Mouse (Mus musculus): ENCODE data around the gene Dennd1b.

DNA sequence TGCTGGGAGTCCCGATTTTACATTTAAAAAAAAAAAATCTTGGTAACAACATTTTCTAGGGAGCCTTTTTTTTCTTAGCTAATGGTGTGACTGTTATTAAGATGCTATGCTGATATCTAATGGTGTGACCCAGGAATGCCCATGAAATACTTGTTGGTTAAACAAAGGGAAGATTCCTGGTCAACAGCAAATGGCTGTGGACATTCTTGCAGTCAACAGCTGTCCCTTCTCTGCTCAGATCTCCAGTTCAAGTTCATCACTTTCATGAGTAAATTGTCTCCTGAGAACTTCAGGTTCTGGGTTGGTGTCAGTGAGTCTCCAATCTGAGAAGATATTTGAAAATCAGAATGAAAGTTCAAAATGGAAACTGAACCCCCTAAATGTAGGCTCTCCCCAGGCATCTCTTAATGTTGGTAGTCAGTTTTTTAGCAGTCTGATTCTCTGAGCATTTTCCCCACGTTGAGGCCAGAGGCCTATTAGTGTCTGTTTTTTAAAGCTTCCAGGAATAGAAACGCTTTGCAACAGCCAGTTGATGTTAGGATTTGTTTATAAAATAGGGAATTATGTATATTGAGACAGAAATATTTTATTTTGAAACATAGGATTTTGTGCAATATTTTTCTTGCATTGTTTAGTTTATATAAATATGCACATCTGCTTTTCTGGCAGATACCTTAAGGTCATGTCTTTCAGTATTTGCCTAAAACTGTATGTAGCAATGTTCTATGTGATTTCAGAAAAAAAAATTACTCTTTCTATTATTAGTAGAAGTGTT is 211.0 kb downstream of the Dennd1b start:
- TF ChIP-seq POLR2A (IDR thresholded peaks at IDR 0.05; ENCODE audit: extremely low read depth, insufficient read depth, low read length): no peak
- no peak for TF ChIP-seq CTCF (IDR thresholded peaks at IDR 0.05; ENCODE audit: low read depth, low read length)
